Mouse (Mus musculus) 3T3-L1 (cell line): ENCODE results near the gene Gm5148.

Source experiments
- DNase-seq: peaks from one replicate; pipeline ENCODE4 v3.0.0-alpha.2; 2015; ENCODE audit warnings: low read depth, low spot score

Gm5148 gene

GRCm38 (mm10) chr3:37693552-37693951, 30.7 kb downstream of the Gm5148 start:
- no peak for DNase-seq

DNA sequence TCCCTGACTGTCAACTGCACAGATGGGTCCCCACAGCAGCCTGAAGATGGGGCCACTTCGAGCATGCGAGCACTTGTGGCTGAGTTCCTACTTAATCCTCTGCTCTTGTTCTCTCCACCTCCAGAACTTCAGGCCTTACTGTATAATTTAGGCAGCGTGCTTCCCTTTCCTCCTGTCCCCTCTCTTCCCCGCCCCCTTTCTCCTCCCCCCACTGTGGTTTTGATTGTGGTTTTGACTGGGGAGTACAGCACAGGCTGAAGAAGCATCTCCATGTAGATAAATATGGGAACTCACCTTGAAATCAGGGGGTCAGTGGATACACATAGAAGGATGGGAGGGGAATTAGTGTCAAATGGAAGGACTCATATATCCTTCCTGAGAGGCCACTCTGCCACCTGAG, 31.3 kb downstream of the Gm5148 start:
- no peak for DNase-seq

DNA sequence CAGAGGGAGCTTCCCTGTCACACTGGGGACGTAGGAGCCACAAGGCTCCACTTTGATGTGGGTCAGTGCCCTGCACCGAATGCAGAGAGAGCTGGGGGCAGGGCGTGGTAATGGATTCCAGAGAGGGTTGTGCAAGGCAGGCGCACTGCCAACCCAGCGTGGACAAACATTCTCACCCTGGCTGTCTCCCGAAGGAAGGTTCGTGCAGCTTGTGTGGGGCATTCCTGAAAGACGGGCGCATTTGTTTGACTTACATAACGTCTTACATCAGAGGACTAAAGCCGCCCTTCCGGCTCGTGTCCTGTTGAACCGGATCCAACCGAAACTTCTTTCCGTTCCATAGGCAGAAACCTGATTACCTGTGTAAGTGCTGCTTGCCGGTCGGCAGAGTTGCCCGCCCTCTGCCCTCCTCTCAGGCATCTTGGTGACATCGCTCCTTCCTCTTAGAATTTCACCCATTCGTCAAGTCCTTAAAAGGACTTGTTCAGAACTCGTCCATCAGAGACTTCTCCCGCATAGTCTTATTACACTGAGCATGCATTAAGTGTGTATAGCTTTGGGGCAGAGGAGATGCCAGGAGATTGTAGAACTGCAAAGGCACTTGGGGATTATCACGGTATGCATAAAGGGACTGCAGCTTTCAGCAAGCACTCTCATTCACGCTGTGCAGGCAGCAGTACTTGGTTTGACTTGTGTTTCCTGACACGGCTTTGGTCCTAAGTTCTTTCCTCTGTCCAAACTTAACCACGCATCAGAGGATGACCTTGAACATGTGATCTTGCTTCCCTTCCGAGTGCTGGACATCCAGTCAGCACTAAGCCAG, 36.9 kb downstream of the Gm5148 start:
- DNase-seq: no peak

DNA sequence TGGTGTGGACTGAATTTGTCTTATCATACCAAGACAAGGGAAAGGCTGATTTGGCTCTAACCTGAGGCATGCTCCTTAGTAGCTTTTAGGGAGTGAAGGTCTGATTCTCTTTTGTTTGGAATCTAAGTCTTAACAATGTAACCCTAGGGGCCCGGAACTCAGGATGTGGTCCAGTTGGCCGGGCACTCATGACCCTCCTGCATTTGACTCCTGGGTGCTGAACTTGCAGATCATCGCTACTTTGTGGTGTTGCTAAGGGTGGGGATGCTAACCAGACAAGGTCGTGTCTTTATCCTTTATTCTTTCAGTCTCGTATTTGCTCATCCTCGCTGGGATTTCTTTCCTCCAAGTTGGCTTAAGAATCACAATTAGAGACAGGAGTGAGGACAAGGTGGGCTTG, 37.5 kb downstream of the Gm5148 start:
- DNase-seq: no peak

DNA sequence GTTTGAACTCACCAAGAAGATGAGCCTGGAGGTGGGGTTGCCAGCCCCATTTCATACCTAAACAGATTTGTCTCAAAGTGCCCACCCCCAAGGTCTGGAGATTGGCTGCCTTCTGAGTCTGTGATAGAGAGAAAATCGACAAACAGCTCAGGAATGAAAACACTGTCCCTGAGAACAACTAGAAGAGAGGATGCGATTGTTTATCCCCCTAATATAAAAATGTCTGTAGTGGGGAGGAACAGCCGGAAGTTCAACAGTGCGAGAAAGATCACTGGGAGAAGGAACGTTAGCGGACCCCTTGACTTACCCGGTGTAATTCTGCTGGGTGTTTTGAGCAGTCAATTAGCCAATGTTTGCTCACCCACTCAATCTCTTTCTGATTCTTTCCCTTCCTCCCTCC, 38.1 kb downstream of the Gm5148 start:
- no peak for DNase-seq

DNA sequence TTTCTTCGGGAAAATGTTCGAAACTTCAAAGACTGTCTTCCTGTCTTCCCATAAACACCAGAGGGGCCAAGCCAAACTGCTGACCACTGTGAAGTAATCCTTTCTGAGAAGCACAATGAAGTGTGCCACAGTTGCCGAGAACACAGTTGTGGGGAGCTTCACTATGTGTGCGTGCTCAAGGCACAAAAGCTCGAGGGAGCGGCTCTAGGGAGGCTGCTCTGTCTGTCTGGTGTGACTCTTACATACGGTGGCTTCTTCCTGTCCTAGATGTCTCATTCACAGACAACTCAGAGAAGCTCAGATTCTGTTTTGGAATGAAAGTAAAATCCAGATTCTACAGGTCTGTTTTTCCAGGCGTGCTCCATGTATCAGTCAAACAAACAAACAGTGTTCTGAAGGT, 48.0 kb downstream of the Gm5148 start:
- DNase-seq: no peak

- no peak for DNase-seq
Observed at GRCm38 (mm10) chr3:37675056-37675525, 49.2 kb downstream of the Gm5148 start.

GRCm38 (mm10) chr3:37673513-37674261, 50.6 kb downstream of the Gm5148 start:
- no peak for DNase-seq

GRCm38 (mm10) chr3:37672266-37673040, 51.8 kb downstream of the Gm5148 start:
- no peak for DNase-seq

DNA sequence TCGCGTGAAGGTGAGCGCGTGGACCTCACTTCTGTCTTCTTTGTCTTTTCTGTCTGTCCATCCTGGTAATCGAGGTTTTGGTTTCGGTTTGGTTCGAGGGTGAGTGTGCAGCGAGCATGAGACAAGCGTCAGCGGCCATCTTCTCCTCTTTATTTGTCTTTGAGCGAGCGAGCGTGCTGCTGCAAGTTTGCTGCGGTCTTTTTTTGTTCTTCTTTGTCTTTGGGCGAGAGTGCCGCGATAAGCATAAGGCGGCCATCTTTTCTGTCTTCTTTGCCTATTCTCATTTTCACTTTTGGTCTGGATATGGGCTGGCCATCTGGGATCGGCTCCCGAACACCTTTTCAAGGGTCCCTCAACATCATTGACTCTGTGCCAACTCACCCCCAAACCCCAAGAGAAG, 55.2 kb downstream of the Gm5148 start:
- DNase-seq: no peak

DNA sequence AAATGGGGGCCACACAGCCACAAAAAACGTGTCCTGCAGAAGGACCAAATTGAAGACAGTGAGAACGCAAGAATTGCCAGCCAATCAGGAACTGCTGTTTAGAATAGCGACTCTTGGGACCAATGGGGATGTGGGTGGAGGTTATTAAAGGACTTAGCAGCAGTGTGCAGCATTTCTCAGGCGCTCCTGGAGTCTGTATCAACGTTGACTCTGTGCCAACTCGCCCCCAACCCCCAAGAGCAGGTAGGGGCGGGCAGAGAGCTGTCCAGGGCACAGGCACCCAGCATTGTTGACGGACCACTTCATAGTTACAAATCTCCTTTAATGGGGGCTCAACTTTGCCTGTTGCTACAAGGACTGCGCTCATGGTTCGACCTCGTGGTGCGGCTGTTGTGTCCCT, 55.6 kb downstream of the Gm5148 start:
- no peak for DNase-seq

- no peak for DNase-seq
Observed at GRCm38 (mm10) chr3:37667736-37668135, 56.6 kb downstream of the Gm5148 start.

DNA sequence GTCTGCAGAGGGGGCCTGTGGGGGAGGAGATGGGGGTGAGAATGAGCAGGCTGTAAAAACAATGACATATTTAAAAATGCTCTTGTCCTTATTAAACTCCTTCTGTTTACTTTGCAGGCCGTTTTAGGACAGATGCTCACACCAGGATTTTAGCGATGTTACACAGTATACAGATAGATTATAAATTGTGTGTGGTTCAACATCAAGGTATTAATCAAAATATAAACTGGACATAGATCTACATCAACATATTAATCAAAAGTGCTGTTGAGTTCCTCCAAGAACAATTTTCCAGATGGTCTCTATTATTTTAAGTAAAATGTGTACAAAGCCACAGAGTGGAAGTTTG, 57.2 kb downstream of the Gm5148 start:
- DNase-seq: no peak

GRCm38 (mm10) chr3:37666291-37667118, 57.8 kb downstream of the Gm5148 start:
- no peak for DNase-seq
